Mouse (Mus musculus): Measurements from ENCODE around the gene Tmem210. TPM values are rescaled to one million over a fixed set of nuclear protein-coding genes. Genes with fewer than 3 reads are reported as not detected.
A peak's percentile ranks its signal among the peaks of the same experiment; 100 is the strongest.

The Tmem210 gene
- not detected in 2 replicates for polyA plus RNA-seq (2015; fragmentation: Nextera tagmentation; extraction: Ambion mirVana)

GRCm38 (mm10) chr2:25287927-25288649 lies at the start of gene Tmem210:
Gene Tmem210 (plus strand): TSS chr2:25288145.
- H3K36me3 ChIP-seq, result peaks cover 30% of the 10 kb centered on the region
- peak within 1 kb of the TSS; percentile 67 for H3K27ac ChIP-seq
- ATAC-seq (ENCODE audit: insufficient number of reproducible peaks, low FRiP score, low TSS enrichment, low read depth), result no peak
- no peaks in the 10 kb centered on the region for H3K9me3 ChIP-seq
- no peak within 1 kb of the TSS for H3K9ac ChIP-seq
- peak within 1 kb of the TSS; percentile 26; the same call in 1 of the 2 replicates for H3K4me2 ChIP-seq
- peaks cover 64% of the 10 kb centered on the region for H3K27me3 ChIP-seq
- peaks cover 59% of the 10 kb centered on the region for H3K4me1 ChIP-seq
- H3K4me3 ChIP-seq, result no peak within 1 kb of the TSS
- whole genome bisulfite sequencing, result 86% methylated on average over 6 of the region's 6 CpGs

- Histone ChIP-seq H3K27me3 (peaks cover 49% of the 10 kb centered on the region), H3K9me3 (no peaks in the 10 kb centered on the region), H3K36me3 (no peaks in the 10 kb centered on the region), H3K9ac (no peak overlapping the region), H3K4me3 (0 out of 2 replicates have a peak overlapping the region, but pooled peaks have one; percentile 7), H3K4me2 (no peak overlapping the region), H3K27ac (no peak overlapping the region), H3K4me1 (peaks cover 28% of the 10 kb centered on the region)
- no peak for ATAC-seq (ENCODE audit: insufficient number of reproducible peaks, low FRiP score, low TSS enrichment, low read depth)
- 80% methylated on average over 3 of the region's 3 CpGs for WGBS
Observed at GRCm38 (mm10) chr2:25239766-25240165, 48.2 kb upstream of the Tmem210 start.

- 0 out of 2 replicates have a peak overlapping the region, but pooled peaks have one; percentile 21 for H3K9ac ChIP-seq
- H3K27ac ChIP-seq, result peak overlapping the region; percentile 73
- H3K4me2 ChIP-seq, result peak overlapping the region; percentile 97
- H3K4me3 ChIP-seq, result peak overlapping the region; percentile 53
- WGBS, result 53% methylated on average over 8 of the region's 8 CpGs
- H3K36me3 ChIP-seq, result peaks cover 3% of the 10 kb centered on the region; the same call in 1 of the 2 replicates
- ATAC-seq (ENCODE audit: insufficient number of reproducible peaks, low FRiP score, low TSS enrichment, low read depth), result no peak
- H3K27me3 ChIP-seq, result peaks cover 47% of the 10 kb centered on the region
- no peaks in the 10 kb centered on the region for H3K9me3 ChIP-seq
- peaks cover 28% of the 10 kb centered on the region for H3K4me1 ChIP-seq
Observed at GRCm38 (mm10) chr2:25240310-25240709, 47.6 kb upstream of the Tmem210 start.

GRCm38 (mm10) chr2:25240723-25241437 lies 47.1 kb upstream of the Tmem210 start:
- Histone ChIP-seq H3K4me2 (peak overlapping the region; percentile 97), H3K9me3 (no peaks in the 10 kb centered on the region), H3K36me3 (peaks cover 5% of the 10 kb centered on the region), H3K27ac (peak overlapping the region; percentile 73), H3K4me1 (peaks cover 28% of the 10 kb centered on the region), H3K9ac (0 out of 2 replicates have a peak overlapping the region, but pooled peaks have one; percentile 21), H3K4me3 (peak overlapping the region; percentile 53), H3K27me3 (peaks cover 42% of the 10 kb centered on the region)
- 1% methylated on average over 29 of the region's 29 CpGs for WGBS
- peak; percentile 79 for ATAC-seq (ENCODE audit: insufficient number of reproducible peaks, low FRiP score, low TSS enrichment, low read depth)

DNA sequence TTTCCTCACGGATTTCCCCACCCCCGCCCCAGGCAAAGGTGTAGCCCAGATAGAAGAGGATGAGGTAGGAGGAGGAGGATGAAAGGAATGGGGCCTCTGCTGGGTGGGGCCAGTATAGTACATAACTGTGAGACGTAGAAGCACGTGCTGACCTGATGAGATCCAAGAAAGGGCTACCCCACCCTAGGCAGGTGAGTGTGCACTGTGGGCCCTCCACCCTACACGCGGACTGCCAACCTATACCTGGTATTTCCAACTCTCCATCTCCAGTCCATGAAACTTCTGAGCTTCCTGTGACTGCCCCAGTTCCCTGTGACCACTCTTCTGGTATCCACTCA lies 46.5 kb upstream of the Tmem210 start:
- Histone ChIP-seq H3K4me2 (peak overlapping the region; percentile 97), H3K9ac (no peak overlapping the region), H3K27me3 (peaks cover 36% of the 10 kb centered on the region), H3K4me1 (peaks cover 28% of the 10 kb centered on the region), H3K4me3 (peak overlapping the region; percentile 53), H3K9me3 (no peaks in the 10 kb centered on the region), H3K36me3 (peaks cover 10% of the 10 kb centered on the region), H3K27ac (no peak overlapping the region; the same call in 1 of the 2 replicates)
- ATAC-seq (ENCODE audit: insufficient number of reproducible peaks, low FRiP score, low TSS enrichment, low read depth), result no peak
- 14% methylated on average over 6 of the region's 6 CpGs for WGBS

GRCm38 (mm10) chr2:25242101-25242506 lies 45.8 kb upstream of the Tmem210 start, which contains the start of the genes Rnf208 and Cysrt1:
Gene Rnf208 (plus strand): TSS chr2:25242255.
Gene Cysrt1 (minus strand): TSS chr2:25242452.
- H3K4me2 ChIP-seq, result peak within 1 kb of the TSS; percentile 97
- H3K4me1 ChIP-seq, result peaks cover 28% of the 10 kb centered on the region
- WGBS, result under 1% methylated on average over 40 of the region's 59 CpGs
- H3K27me3 ChIP-seq, result peaks cover 35% of the 10 kb centered on the region
- H3K9ac ChIP-seq, result peak within 1 kb of the TSS; percentile 37; the same call in 1 of the 2 replicates
- no peaks in the 10 kb centered on the region for H3K9me3 ChIP-seq
- H3K4me3 ChIP-seq, result peak within 1 kb of the TSS; percentile 53
- H3K27ac ChIP-seq, result peak within 1 kb of the TSS; percentile 73
- H3K36me3 ChIP-seq, result peaks cover 11% of the 10 kb centered on the region
- ATAC-seq (ENCODE audit: insufficient number of reproducible peaks, low FRiP score, low TSS enrichment, low read depth), result no peak

DNA sequence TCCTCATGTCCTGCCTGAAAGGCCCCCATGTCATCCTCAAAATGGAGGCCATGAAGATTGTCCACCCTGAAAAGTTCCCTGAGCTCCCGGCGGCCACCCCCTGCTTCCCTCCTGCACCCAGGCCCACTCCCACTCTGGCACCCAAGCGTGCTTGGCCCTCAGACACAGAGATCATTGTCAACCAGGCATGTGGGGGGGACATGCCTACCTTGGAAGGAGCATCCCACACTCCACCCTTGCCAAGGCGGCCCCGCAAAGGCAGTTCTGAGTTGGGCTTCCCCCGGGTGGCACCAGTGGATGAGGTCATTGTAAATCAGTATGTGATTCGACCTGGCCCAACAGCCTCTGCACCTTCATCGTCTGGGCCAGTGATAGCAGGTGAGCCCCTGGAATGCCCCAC lies 44.6 kb upstream of the Tmem210 start:
- WGBS, result 75% methylated on average over 8 of the region's 8 CpGs
- ATAC-seq (ENCODE audit: insufficient number of reproducible peaks, low FRiP score, low TSS enrichment, low read depth), result no peak
- Histone ChIP-seq H3K4me2 (no peak overlapping the region), H3K9ac (no peak overlapping the region), H3K9me3 (no peaks in the 10 kb centered on the region), H3K4me1 (peaks cover 28% of the 10 kb centered on the region), H3K27ac (no peak overlapping the region), H3K27me3 (peaks cover 35% of the 10 kb centered on the region), H3K4me3 (no peak overlapping the region), H3K36me3 (peaks cover 21% of the 10 kb centered on the region)

DNA sequence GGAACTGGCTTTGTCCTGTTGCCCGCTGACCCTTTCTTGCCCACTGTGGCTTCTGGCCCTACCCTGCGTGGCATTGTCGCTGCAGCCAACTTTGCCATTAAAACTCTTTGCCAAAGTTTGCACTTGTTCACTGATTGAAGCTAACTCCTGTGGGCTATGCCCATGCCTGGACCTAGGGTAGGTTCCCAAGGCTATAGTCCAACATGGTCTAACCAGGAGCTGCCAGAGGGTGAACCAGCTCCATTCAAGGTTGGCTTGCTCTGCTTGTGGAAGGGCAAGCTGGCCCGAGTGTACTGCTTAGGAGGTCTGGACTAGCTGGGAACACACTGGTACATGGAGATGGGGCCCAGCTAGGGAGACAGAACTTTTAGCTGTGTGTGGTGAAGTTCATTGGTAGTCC lies 43.8 kb upstream of the Tmem210 start:
- no peak overlapping the region for H3K27ac ChIP-seq
- peaks cover 28% of the 10 kb centered on the region for H3K4me1 ChIP-seq
- no peak overlapping the region for H3K4me2 ChIP-seq
- WGBS, result 84% methylated on average over 4 of the region's 4 CpGs
- no peak for ATAC-seq (ENCODE audit: insufficient number of reproducible peaks, low FRiP score, low TSS enrichment, low read depth)
- H3K36me3 ChIP-seq, result peaks cover 29% of the 10 kb centered on the region
- H3K9me3 ChIP-seq, result no peaks in the 10 kb centered on the region
- peaks cover 35% of the 10 kb centered on the region for H3K27me3 ChIP-seq
- H3K9ac ChIP-seq, result no peak overlapping the region
- H3K4me3 ChIP-seq, result no peak overlapping the region

DNA sequence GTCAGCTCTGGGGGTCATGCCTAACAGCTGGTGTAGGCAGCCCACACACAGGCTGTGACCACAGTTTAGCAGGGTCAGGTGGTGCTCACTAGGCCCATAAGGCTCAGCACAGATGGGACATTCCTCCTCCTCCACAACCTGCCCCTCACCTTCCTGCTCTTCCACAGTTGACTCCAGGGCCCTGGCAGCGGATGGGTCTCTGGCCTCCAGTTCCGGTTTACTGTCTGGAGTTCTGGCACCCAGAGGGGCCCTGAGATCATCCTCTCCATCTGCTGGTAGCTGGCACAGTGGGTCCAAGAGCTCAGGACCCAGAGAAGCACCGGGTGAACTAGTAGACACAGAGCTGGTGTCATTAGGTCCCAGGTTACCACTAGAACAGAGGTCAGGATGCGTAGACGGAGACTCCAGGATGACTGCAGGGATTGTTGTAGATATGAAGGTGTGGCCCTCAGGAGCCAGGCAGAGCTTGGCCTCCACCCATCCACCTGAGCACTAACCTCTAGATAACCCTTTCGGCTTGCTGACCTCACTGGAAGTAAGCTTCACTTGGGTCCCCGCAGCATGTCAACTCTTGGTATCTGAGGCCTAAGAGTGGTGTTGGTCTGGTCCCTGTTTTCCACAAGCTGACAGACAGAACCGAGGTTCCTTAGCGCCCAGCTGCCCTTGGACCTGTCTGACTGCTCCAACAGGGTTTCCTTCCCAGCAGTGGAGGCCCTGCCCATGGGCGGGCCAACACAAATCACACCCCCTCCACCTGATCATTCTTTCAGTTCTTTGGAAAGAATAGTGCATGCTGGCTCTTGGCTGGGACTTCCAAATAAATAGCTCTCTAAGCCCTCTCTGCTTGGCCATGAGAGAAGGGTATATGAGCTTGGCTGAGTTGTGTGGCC lies 41.5 kb upstream of the Tmem210 start, which contains the start of gene AL732309.1:
TSS of gene AL732309.1 (minus strand) at position 681 of the 890 bp plus-strand sequence.
- no peak within 1 kb of the TSS for H3K9ac ChIP-seq
- 83% methylated on average over 10 of the region's 10 CpGs for WGBS
- no peak within 1 kb of the TSS for H3K4me2 ChIP-seq
- H3K36me3 ChIP-seq, result peaks cover 47% of the 10 kb centered on the region
- no peaks in the 10 kb centered on the region for H3K9me3 ChIP-seq
- peaks cover 26% of the 10 kb centered on the region for H3K27me3 ChIP-seq
- H3K27ac ChIP-seq, result no peak within 1 kb of the TSS; the same call in 1 of the 2 replicates
- H3K4me1 ChIP-seq, result peaks cover 15% of the 10 kb centered on the region
- no peak for ATAC-seq (ENCODE audit: insufficient number of reproducible peaks, low FRiP score, low TSS enrichment, low read depth)
- H3K4me3 ChIP-seq, result no peak within 1 kb of the TSS

DNA sequence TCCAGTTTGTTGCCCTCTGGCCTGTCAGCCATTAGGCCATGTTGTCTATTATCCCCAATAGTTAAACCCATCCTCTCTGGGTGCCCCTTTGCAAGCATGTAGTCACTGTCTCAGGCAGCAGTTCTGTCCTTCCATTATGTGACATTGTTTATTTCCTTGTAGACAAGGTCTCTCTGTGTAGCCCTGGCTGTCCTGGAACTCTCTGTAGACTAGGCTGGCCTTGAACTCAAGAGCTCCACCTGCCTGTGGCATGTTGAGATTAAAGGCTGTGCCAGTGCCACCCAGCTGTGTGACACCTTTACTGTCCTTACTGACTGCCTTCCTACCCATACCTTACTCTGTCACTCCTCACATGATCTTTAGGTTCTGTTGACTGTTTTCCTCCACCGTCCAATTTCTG lies 35.6 kb upstream of the Tmem210 start:
- no peak overlapping the region for H3K4me2 ChIP-seq
- H3K27me3 ChIP-seq, result no peaks in the 10 kb centered on the region
- ATAC-seq (ENCODE audit: insufficient number of reproducible peaks, low FRiP score, low TSS enrichment, low read depth), result no peak
- WGBS, result 79% methylated on average over 1 of the region's 1 CpGs
- peaks cover 16% of the 10 kb centered on the region for H3K4me1 ChIP-seq
- H3K36me3 ChIP-seq, result peaks cover 45% of the 10 kb centered on the region
- no peak overlapping the region for H3K4me3 ChIP-seq
- no peaks in the 10 kb centered on the region for H3K9me3 ChIP-seq
- H3K9ac ChIP-seq, result no peak overlapping the region
- no peak overlapping the region for H3K27ac ChIP-seq

DNA sequence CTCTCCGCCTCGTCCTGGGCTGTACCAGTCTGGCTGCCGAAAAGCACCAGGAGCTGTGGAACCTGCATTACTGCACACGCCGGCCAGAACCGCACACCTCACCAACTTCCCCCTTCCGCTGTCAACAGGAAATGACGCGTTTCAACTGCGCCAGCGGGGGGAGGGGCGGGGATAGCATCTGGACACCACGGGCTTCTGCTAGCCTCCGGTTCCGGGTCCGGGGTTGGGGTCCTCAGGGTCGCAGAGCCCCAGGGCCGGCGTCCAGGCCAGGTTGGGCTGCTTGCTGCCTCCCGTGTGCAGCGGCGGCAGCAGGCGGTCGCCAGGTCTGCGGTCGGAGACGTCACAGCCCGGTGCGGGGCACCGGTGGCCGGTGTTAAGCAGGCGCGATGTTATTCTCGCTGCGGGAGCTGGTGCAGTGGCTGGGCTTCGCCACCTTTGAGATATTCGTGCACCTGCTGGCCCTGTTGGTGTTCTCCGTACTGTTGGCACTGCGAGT lies 32.6 kb upstream of the Tmem210 start, which contains the start of gene Tmem203:
TSS of gene Tmem203 (plus strand) at position 156 of the 496 bp plus-strand sequence.
- ATAC-seq (ENCODE audit: insufficient number of reproducible peaks, low FRiP score, low TSS enrichment, low read depth), result peak; percentile 79
- Histone ChIP-seq H3K9ac (peak within 1 kb of the TSS; percentile 72), H3K27me3 (no peaks in the 10 kb centered on the region), H3K4me3 (peak within 1 kb of the TSS; percentile 99), H3K4me2 (peak within 1 kb of the TSS; percentile 86), H3K9me3 (no peaks in the 10 kb centered on the region), H3K4me1 (peaks cover 16% of the 10 kb centered on the region), H3K27ac (peak within 1 kb of the TSS; percentile 86), H3K36me3 (peaks cover 16% of the 10 kb centered on the region)
- WGBS, result under 1% methylated on average over 39 of the region's 39 CpGs

Data from limb, embryonic 15.5 days (tissue).